Mouse (Mus musculus) heart, embryonic 15.5 days (tissue): ENCODE data around the gene 9230102O04Rik. TPM values are rescaled to one million over a fixed set of nuclear protein-coding genes. Genes with fewer than 3 reads are reported as not detected.

Source experiments
- ATAC-seq: fragments of 200-750 bp; cut with Nextera tagmentation; replicated peaks from 2 replicates; pipeline ENCODE4 v1.8.0; 2017; ENCODE audit warnings: low read depth, moderate TSS enrichment; ENCODE audit not compliant: insufficient number of reproducible peaks, insufficient read depth, low FRiP score
- H3K27ac ChIP-seq: fragments of 300-500 bp; sonication (generic); 2 replicates; pipeline ENCODE4 v1.5.1; 2015; ENCODE audit warnings: mild to moderate bottlenecking, inconsistent platforms
- H3K27me3 ChIP-seq: fragments of 300-500 bp; sonication (generic); 2 replicates; pipeline ENCODE4 v1.6.1; 2015; ENCODE audit warnings: inconsistent platforms
- H3K36me3 ChIP-seq: fragments of 300-500 bp; sonication (generic); 2 replicates; pipeline ENCODE4 v1.6.1; 2015; ENCODE audit warnings: mild to moderate bottlenecking, inconsistent platforms
- H3K4me1 ChIP-seq: fragments of 300-500 bp; sonication (generic); replicated peaks from 2 replicates; pipeline ENCODE4 v1.6.1; 2015; ENCODE audit warnings: inconsistent platforms
- H3K4me2 ChIP-seq: fragments of 300-500 bp; sonication (generic); 2 replicates; pipeline ENCODE4 v1.6.1; 2015; ENCODE audit warnings: inconsistent platforms, mild to moderate bottlenecking, moderate library complexity
- H3K4me3 ChIP-seq: fragments of 300-500 bp; sonication (generic); 2 replicates; pipeline ENCODE4 v1.5.1; 2015; ENCODE audit warnings: mild to moderate bottlenecking, inconsistent platforms
- H3K9ac ChIP-seq: fragments of 300-500 bp; sonication (generic); 2 replicates; pipeline ENCODE4 v1.6.1; 2015; ENCODE audit warnings: mild to moderate bottlenecking, inconsistent platforms
- H3K9me3 ChIP-seq: fragments of 300-500 bp; sonication (generic); replicated peaks from 2 replicates; pipeline ENCODE4 v1.6.1; 2016; ENCODE audit warnings: inconsistent platforms
- WGBS: fragments of 180-500 bp; shearing (Covaris S2); methylation state at CpG from one replicate; pipeline ENCODE4 v1.1.7; 2015; ENCODE audit warnings: mixed read lengths; 5-methylcytosine and 5-hydroxymethylcytosine counted together
- polyA plus RNA-seq: library from polyadenylated mRNA; unstranded; fragments of >200 nt; fragmentation: Nextera tagmentation; extraction: Ambion mirVana; gene quantifications from 2 replicates; pipeline ENCODE4 v1.2.1, GENCODE M21; 2015

9230102O04Rik gene
- polyA plus RNA-seq, 1 experiment from 2014 or later, result not detected

GRCm38 (mm10) chr2:9867092-9867825 lies 22.1 kb downstream of the 9230102O04Rik start:
- no peaks in the 10 kb centered on the region; the same call in 1 of the 2 replicates for H3K36me3 ChIP-seq
- no peak overlapping the region for H3K27ac ChIP-seq
- ATAC-seq, result no peak
- no peaks in the 10 kb centered on the region for H3K9me3 ChIP-seq
- 0 out of 2 replicates have a peak, but pooled peaks cover 6% of the 10 kb centered on the region for H3K4me1 ChIP-seq
- H3K4me2 ChIP-seq, result no peak overlapping the region
- no peak overlapping the region for H3K4me3 ChIP-seq
- H3K27me3 ChIP-seq, result peaks cover 4% of the 10 kb centered on the region
- WGBS, result 68% methylated on average over 12 of the region's 12 CpGs
- no peak overlapping the region for H3K9ac ChIP-seq

- ATAC-seq, result no peak
- H3K9ac ChIP-seq, result no peak overlapping the region
- no peaks in the 10 kb centered on the region for H3K9me3 ChIP-seq
- no peak overlapping the region for H3K27ac ChIP-seq
- H3K36me3 ChIP-seq, result no peaks in the 10 kb centered on the region; the same call in 1 of the 2 replicates
- H3K4me2 ChIP-seq, result no peak overlapping the region
- WGBS, result 73% methylated on average over 5 of the region's 5 CpGs
- no peak overlapping the region for H3K4me3 ChIP-seq
- no peaks in the 10 kb centered on the region for H3K4me1 ChIP-seq
- no peaks in the 10 kb centered on the region for H3K27me3 ChIP-seq
Measured at GRCm38 (mm10) chr2:9860698-9861097, 28.6 kb downstream of the 9230102O04Rik start.

GRCm38 (mm10) chr2:9855861-9856260 lies 33.5 kb downstream of the 9230102O04Rik start:
- Histone ChIP-seq H3K27me3 (no peaks in the 10 kb centered on the region), H3K9me3 (no peaks in the 10 kb centered on the region), H3K4me1 (no peaks in the 10 kb centered on the region), H3K4me3 (no peak overlapping the region), H3K27ac (no peak overlapping the region), H3K4me2 (no peak overlapping the region), H3K9ac (no peak overlapping the region), H3K36me3 (no peaks in the 10 kb centered on the region)
- ATAC-seq, result no peak
- WGBS, result 48% methylated on average over 4 of the region's 4 CpGs

GRCm38 (mm10) chr2:9852851-9853576 lies 36.3 kb downstream of the 9230102O04Rik start:
- Histone ChIP-seq H3K4me3 (no peak overlapping the region), H3K9me3 (no peaks in the 10 kb centered on the region), H3K36me3 (no peaks in the 10 kb centered on the region), H3K4me1 (no peaks in the 10 kb centered on the region), H3K9ac (no peak overlapping the region), H3K27me3 (no peaks in the 10 kb centered on the region), H3K27ac (no peak overlapping the region), H3K4me2 (no peak overlapping the region)
- 59% methylated on average over 13 of the region's 13 CpGs for WGBS
- no peak for ATAC-seq

GRCm38 (mm10) chr2:9835195-9835594 lies 54.1 kb downstream of the 9230102O04Rik start:
- no peaks in the 10 kb centered on the region for H3K9me3 ChIP-seq
- no peak overlapping the region for H3K4me3 ChIP-seq
- 45% methylated on average over 7 of the region's 7 CpGs for WGBS
- H3K4me2 ChIP-seq, result no peak overlapping the region
- no peaks in the 10 kb centered on the region for H3K36me3 ChIP-seq
- no peaks in the 10 kb centered on the region for H3K4me1 ChIP-seq
- no peaks in the 10 kb centered on the region for H3K27me3 ChIP-seq
- ATAC-seq, result no peak
- H3K27ac ChIP-seq, result no peak overlapping the region
- no peak overlapping the region for H3K9ac ChIP-seq

GRCm38 (mm10) chr2:9833712-9834111 lies 55.6 kb downstream of the 9230102O04Rik start:
- 62% methylated on average over 7 of the region's 7 CpGs for WGBS
- H3K4me3 ChIP-seq, result no peak overlapping the region

More at GRCm38 (mm10) chr2:9833712-9834111, 55.6 kb downstream of the 9230102O04Rik start:
- Histone ChIP-seq H3K27me3 (no peaks in the 10 kb centered on the region), H3K36me3 (no peaks in the 10 kb centered on the region), H3K27ac (no peak overlapping the region), H3K4me2 (no peak overlapping the region), H3K4me1 (no peaks in the 10 kb centered on the region), H3K9ac (no peak overlapping the region), H3K9me3 (no peaks in the 10 kb centered on the region)
- no peak for ATAC-seq

Other genes with a start within 250 kb of the 9230102O04Rik start
- gene 4930412O13Rik, start 8.3 kb downstream of the 9230102O04Rik start, polyA plus RNA-seq, result 0.10 TPM in 1 of 2 replicates, not detected in the other
- 2.7 and 9.4 TPM in 2 replicates for gene Gata3, start 494 bp upstream of the 9230102O04Rik start, polyA plus RNA-seq
- gene Taf3, start 159.1 kb upstream of the 9230102O04Rik start, polyA plus RNA-seq, result 7.8 and 8.6 TPM in 2 replicates
- gene Atp5c1, start 191.0 kb upstream of the 9230102O04Rik start, polyA plus RNA-seq, result 1,140 and 1,398 TPM in 2 replicates
- gene Kin, start 191.1 kb upstream of the 9230102O04Rik start, polyA plus RNA-seq, result 18.8 and 20.5 TPM in 2 replicates
- gene Itih2, start 241.9 kb upstream of the 9230102O04Rik start, polyA plus RNA-seq, result 0.58 and 2.0 TPM in 2 replicates